Mouse (Mus musculus) ES-E14 (cell line): ENCODE results near the gene Itga1.

Experiments used
- HCFC1 ChIP-seq: IDR thresholded peaks from 2 replicates; pipeline ENCODE4 v1.6.1; 2012; ENCODE audit warnings: low read length, inconsistent platforms, borderline replicate concordance; ENCODE audit not compliant: insufficient read depth
- MAFK ChIP-seq: IDR thresholded peaks from 2 replicates; pipeline ENCODE4 v1.6.1; 2014; ENCODE audit warnings: mild to moderate bottlenecking, low read depth, low read length, inconsistent platforms; ENCODE audit not compliant: insufficient read depth
- ZC3H11A ChIP-seq: IDR thresholded peaks from 2 replicates; pipeline ENCODE4 v1.6.1; 2012; ENCODE audit warnings: low read depth, mild to moderate bottlenecking, inconsistent platforms, low read length, borderline replicate concordance

GRCm38 (mm10) chr13:114910629-114911028 lies 191.1 kb downstream of the Itga1 start:
- no peak for TF ChIP-seq ZC3H11A
- TF ChIP-seq MAFK = no peak
- no peak for TF ChIP-seq HCFC1
